Mouse (Mus musculus) G1E (cell line): ENCODE results near the gene Myg1. TPM values are rescaled to one million over a fixed set of nuclear protein-coding genes. Genes with fewer than 3 reads are reported as not detected.
A peak's percentile ranks its signal among the peaks of the same experiment; 100 is the strongest.

Source experiments
- ATAC-seq: 2 replicates; pipeline ENCODE4 v1.8.0; 2016; ENCODE audit warnings: mild to moderate bottlenecking; ENCODE audit not compliant: insufficient number of reproducible peaks, poor library complexity, low FRiP score, severe bottlenecking; ENCODE audit errors: extremely low read depth
- DNase-seq: peaks from one replicate; pipeline ENCODE4 v3.0.0; 2012; ENCODE audit warnings: low spot score
- H3K27me3 ChIP-seq: 2 replicates; pipeline ENCODE4 v1.6.1; 2012; ENCODE audit warnings: mild to moderate bottlenecking, low read length, inconsistent platforms; ENCODE audit not compliant: insufficient read depth
- H3K36me3 ChIP-seq: replicated peaks from 2 replicates; pipeline ENCODE3; 2012; ENCODE audit warnings: mild to moderate bottlenecking, inconsistent platforms
- H3K4me1 ChIP-seq: 2 replicates; pipeline ENCODE4 v1.6.1; 2012; ENCODE audit warnings: low read depth, low read length, inconsistent platforms, mixed read lengths; ENCODE audit not compliant: insufficient read depth
- H3K4me3 ChIP-seq: 2 replicates; pipeline ENCODE4 v1.5.1; 2012; ENCODE audit warnings: low read depth, mild to moderate bottlenecking, inconsistent platforms, low read length, moderate library complexity, mixed read lengths
- H3K9me3 ChIP-seq: replicated peaks from 2 replicates; pipeline ENCODE4 v1.6.1; 2012; ENCODE audit warnings: inconsistent platforms
- CTCF ChIP-seq: IDR thresholded peaks from 2 replicates; pipeline ENCODE4 v1.5.1; 2012; ENCODE audit warnings: low read depth, low read length, inconsistent platforms, mixed read lengths
- GATA1 ChIP-seq: IDR thresholded peaks from 2 replicates; pipeline ENCODE4 v1.6.1; 2012; ENCODE audit warnings: borderline replicate concordance, low read length, inconsistent platforms, mixed read lengths
- GATA2 ChIP-seq: IDR thresholded peaks from 2 replicates; pipeline ENCODE4 v1.6.1; 2012; ENCODE audit warnings: low read depth, low read length, inconsistent platforms, borderline replicate concordance
- POLR2AphosphoS5 ChIP-seq: IDR thresholded peaks from 2 replicates; pipeline ENCODE4 v1.6.1; 2012; ENCODE audit warnings: low read depth, low read length, inconsistent platforms; ENCODE audit not compliant: insufficient replicate concordance
- TAL1 ChIP-seq: conservative IDR thresholded peaks from 2 replicates; pipeline ENCODE4 v1.6.1; 2012; ENCODE audit warnings: low read depth, low read length, inconsistent platforms, mixed read lengths
- polyA plus RNA-seq: library from polyadenylated mRNA; stranded (reverse); fragments of >175 nt; gene quantifications from 2 replicates; pipeline ENCODE4 v1.2.3, GENCODE M21; 2012
- total RNA-seq, 2 experiments: library from RNA; stranded (forward) in 1 of 2; stranded (reverse) in 1 of 2; fragments of 200-1000 nt in 1 of 2; fragments of >200 nt in 1 of 2; fragmentation: Nextera tagmentation in 1 of 2; gene quantifications; 2 replicates each; pipeline ENCODE4 v1.2.3; 2014 to 2017

Gene Myg1
- total and polyA plus RNA-seq, 3 experiments, result 35.2 to 87.5 (median 37.5) TPM

DNA sequence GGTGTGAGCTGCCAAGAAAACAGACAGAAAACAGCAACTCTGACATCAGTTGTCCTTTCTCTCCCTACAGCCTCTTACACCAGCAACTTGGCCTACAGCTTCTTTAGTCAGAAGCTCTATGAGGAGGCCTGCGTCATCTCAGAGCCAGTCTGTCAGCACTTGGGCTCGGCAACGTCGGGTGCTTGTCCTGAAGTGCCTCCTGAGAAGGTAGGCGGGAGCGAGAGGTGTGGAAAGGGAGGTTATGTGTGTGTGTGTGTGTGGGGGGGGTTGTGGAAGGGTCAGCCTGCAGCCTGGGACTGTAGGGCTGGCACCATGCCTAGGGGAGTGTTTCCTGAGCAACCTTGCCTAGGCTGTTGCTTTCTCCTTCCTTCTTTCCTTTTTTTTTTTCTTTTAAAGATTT lies 29.0 kb upstream of the Myg1 start:
- ATAC-seq (no peak), DNase-seq (no peak)
- Histone ChIP-seq H3K4me1 (peaks cover 34% of the 10 kb centered on the region), H3K27me3 (no peaks in the 10 kb centered on the region), H3K4me3 (no peak overlapping the region), H3K36me3 (peaks cover 94% of the 10 kb centered on the region), H3K9me3 (no peaks in the 10 kb centered on the region)
- TF ChIP-seq GATA1, result no peak
- no peak for TF ChIP-seq GATA2
- no peak for TF ChIP-seq CTCF
- TF ChIP-seq TAL1, result no peak
- no peak for TF ChIP-seq POLR2AphosphoS5

- Histone ChIP-seq H3K9me3 (no peaks in the 10 kb centered on the region), H3K27me3 (no peaks in the 10 kb centered on the region), H3K4me1 (peaks cover 24% of the 10 kb centered on the region), H3K36me3 (peaks cover 93% of the 10 kb centered on the region), H3K4me3 (no peak overlapping the region)
- TF ChIP-seq POLR2AphosphoS5 (no peak), GATA1 (no peak), GATA2 (no peak), TAL1 (no peak), CTCF (no peak)
- ATAC-seq (no peak), DNase-seq (no peak)
Observed at GRCm38 (mm10) chr15:102308717-102309116, 22.8 kb upstream of the Myg1 start.

DNA sequence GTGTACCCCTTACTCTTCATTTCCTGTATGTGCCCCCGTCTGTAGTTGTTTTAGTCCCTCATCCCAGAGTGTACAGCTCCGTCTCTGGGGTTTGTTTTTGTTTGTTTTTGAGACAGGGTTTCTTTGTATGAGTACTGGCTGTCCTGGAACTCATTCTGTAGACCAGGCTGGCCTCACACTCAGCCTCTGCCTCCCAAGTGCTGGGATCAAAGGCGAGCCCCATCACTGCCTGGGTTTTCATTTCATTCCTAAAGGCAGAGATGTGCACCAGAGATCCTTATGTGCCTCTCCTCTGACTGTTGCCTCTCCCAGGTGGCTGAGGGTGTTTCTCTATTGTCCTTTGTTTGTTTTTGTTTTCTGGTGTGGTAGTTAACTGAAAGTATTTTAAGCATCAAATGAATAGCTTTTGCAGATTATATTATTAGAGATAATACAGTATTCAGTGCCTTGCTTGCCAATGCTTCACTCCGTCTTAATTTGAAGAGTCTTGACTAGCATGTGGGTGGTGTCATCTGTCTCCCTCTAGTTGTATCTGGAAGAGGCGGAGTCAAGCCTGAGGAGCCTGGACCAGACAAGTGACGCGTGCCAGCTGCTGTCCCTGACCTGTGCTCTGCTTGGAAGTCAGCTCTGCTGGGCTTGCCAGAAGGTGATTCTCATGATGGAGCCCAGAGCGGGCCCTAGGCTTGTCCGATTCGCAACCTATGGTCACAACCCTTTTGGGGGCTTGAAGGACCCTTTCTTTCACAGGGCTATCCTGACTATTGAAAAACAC lies 21.2 kb upstream of the Myg1 start:
- no peak for ATAC-seq

GRCm38 (mm10) chr15:102311489-102311888 lies 20.0 kb upstream of the Myg1 start:
- Histone ChIP-seq H3K4me1 (peaks cover 21% of the 10 kb centered on the region), H3K27me3 (no peaks in the 10 kb centered on the region), H3K4me3 (no peak overlapping the region), H3K9me3 (no peaks in the 10 kb centered on the region), H3K36me3 (peaks cover 93% of the 10 kb centered on the region)
- TF ChIP-seq GATA1, result no peak
- no peak for TF ChIP-seq TAL1
- no peak for TF ChIP-seq GATA2
- TF ChIP-seq CTCF, result no peak
- TF ChIP-seq POLR2AphosphoS5, result no peak
- ATAC-seq (no peak), DNase-seq (peak; percentile 57)

More for the DNA sequence above, 21.2 kb upstream of the Myg1 start:
- DNase-seq, result no peak
- Histone ChIP-seq H3K27me3 (no peaks in the 10 kb centered on the region), H3K9me3 (no peaks in the 10 kb centered on the region), H3K4me3 (no peak overlapping the region), H3K36me3 (peaks cover 93% of the 10 kb centered on the region), H3K4me1 (peaks cover 16% of the 10 kb centered on the region)
- no peak for TF ChIP-seq POLR2AphosphoS5
- no peak for TF ChIP-seq TAL1
- no peak for TF ChIP-seq CTCF
- no peak for TF ChIP-seq GATA1
- TF ChIP-seq GATA2, result no peak

DNA sequence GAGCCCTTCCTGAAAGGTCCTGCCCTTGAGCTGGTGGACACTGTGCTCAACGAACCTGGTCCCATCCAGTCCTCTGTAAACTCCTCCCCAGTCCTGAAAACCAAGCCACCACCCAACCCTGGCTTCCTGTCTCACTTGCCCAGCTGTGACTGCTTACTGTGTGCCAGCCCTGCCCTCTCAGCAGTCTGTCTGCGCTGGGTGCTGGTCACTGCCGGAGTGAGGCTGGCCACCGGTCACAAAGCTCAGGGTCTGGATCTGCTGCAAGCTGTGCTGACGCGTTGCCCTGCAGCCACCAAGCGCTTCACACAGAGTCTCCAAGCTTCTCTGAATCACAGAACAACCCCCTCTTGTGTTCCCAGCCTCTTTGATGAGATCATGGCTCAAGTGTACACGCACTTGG lies 16.2 kb upstream of the Myg1 start:
- TF ChIP-seq POLR2AphosphoS5, result no peak
- no peak for TF ChIP-seq GATA1
- TF ChIP-seq CTCF, result no peak
- no peak for TF ChIP-seq TAL1
- TF ChIP-seq GATA2, result no peak
- Histone ChIP-seq H3K36me3 (peaks cover 90% of the 10 kb centered on the region), H3K9me3 (no peaks in the 10 kb centered on the region), H3K27me3 (no peaks in the 10 kb centered on the region), H3K4me1 (peaks cover 18% of the 10 kb centered on the region), H3K4me3 (no peak overlapping the region)
- ATAC-seq, result no peak
- no peak for DNase-seq

DNA sequence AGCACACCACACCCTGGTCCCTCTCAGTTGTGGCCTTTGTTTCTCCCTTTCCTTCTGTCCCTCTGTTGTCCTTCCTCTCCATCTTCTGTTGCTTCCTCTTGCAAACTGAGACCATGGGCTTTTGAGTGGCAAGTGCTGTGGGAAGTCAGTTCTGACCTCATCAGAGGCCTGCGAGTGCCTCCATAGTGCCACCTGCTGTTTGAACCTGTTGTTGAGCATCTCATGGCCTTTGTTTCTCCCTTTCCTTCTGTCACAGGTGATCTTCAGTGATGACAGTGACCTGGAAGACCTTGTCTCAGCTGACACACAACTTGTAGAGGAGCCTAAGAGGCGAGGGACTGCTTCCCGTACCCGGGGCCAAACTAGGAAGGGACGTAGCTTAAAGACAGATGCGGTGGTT lies 15.2 kb upstream of the Myg1 start:
- no peak for DNase-seq
- TF ChIP-seq TAL1 (no peak), CTCF (peak; percentile 46), POLR2AphosphoS5 (no peak), GATA1 (no peak), GATA2 (no peak)
- no peak overlapping the region for H3K4me3 ChIP-seq
- H3K9me3 ChIP-seq, result no peaks in the 10 kb centered on the region
- H3K4me1 ChIP-seq, result peaks cover 10% of the 10 kb centered on the region
- no peaks in the 10 kb centered on the region for H3K27me3 ChIP-seq
- peaks cover 91% of the 10 kb centered on the region for H3K36me3 ChIP-seq
- ATAC-seq, result no peak
